Mouse (Mus musculus): ENCODE measurements around the gene Hoxb5. TPM values are rescaled to one million over a fixed set of nuclear protein-coding genes. Genes with fewer than 3 reads are reported as not detected.

The Hoxb5 gene
- total RNA-seq, 2 experiments from 2014 or later, result 0.45 to 0.62 TPM

GRCm38 (mm10) chr11:96348141-96348928 is 45.2 kb downstream of the Hoxb5 start:
- intact Hi-C loops (cut with DNase I), result no loop called here
- DNase-seq, result no peak

- intact Hi-C loops (cut with DNase I), result no loop called here
These were observed 45.9 kb downstream of the Hoxb5 start for GRCm38 (mm10) chr11:96348988-96349387.

GRCm38 (mm10) chr11:96349491-96350340 is 46.6 kb downstream of the Hoxb5 start:
- DNase-seq, result no peak
- intact Hi-C loops (cut with DNase I), result loop anchor here (5.0 to 10.0 kb wide), 2 partner anchors 58 to 165 kb away; no protein-coding TSS in a partner anchor

More at GRCm38 (mm10) chr11:96348988-96349387, 45.9 kb downstream of the Hoxb5 start:
- no peak for DNase-seq

- intact Hi-C loops (cut with DNase I), result loop anchor here (5.0 to 10.0 kb wide), 2 partner anchors 57 to 165 kb away; no protein-coding TSS in a partner anchor
- DNase-seq, result no peak
These were observed 47.1 kb downstream of the Hoxb5 start, which contains the start of gene Hoxb2 for GRCm38 (mm10) chr11:96350341-96350624. TSS of gene Hoxb2 (plus strand) at chr11:96350525.

- intact Hi-C loops (cut with DNase I), result loop anchor here (5.0 to 10.0 kb wide), 2 partner anchors 57 to 166 kb away; no protein-coding TSS in a partner anchor
- DNase-seq, result no peak
These were observed 47.7 kb downstream of the Hoxb5 start for GRCm38 (mm10) chr11:96350791-96351190.

GRCm38 (mm10) chr11:96351312-96351711 is 48.2 kb downstream of the Hoxb5 start:
- intact Hi-C loops (cut with DNase I), result loop anchor here (5.0 to 10.0 kb wide), 2 partner anchors 56 to 167 kb away; no protein-coding TSS in a partner anchor
- DNase-seq, result no peak

- no peak for DNase-seq
- intact Hi-C loops (cut with DNase I), result loop anchor here (2.0 to 10.0 kb wide), 3 partner anchors 37 to 167 kb away; no protein-coding TSS in a partner anchor
These were observed 48.7 kb downstream of the Hoxb5 start for GRCm38 (mm10) chr11:96351831-96352230.

GRCm38 (mm10) chr11:96352691-96353521 is 49.8 kb downstream of the Hoxb5 start:
- peak; percentile 52 to 53 for DNase-seq
- intact Hi-C loops (cut with DNase I), result loop anchor here (2.0 to 10.0 kb wide), 3 partner anchors 38 to 168 kb away; no protein-coding TSS in a partner anchor

- DNase-seq, result no peak
- intact Hi-C loops (cut with DNase I), result loop anchor here (2.0 to 10.0 kb wide), 3 partner anchors 39 to 169 kb away; no protein-coding TSS in a partner anchor
These were observed 50.3 kb downstream of the Hoxb5 start for GRCm38 (mm10) chr11:96353522-96353841.

- DNase-seq, result no peak
- intact Hi-C loops (cut with DNase I), result loop anchor here (2.0 to 10.0 kb wide), 3 partner anchors 39 to 169 kb away; no protein-coding TSS in a partner anchor
These were observed 50.8 kb downstream of the Hoxb5 start for GRCm38 (mm10) chr11:96353939-96354338.

- intact Hi-C loops (cut with DNase I), result loop anchor here (5.0 to 10.0 kb wide), 2 partner anchors 53 to 170 kb away; no protein-coding TSS in a partner anchor
- peak in 1 of 2 experiments; percentile 35 for DNase-seq
These were observed 51.2 kb downstream of the Hoxb5 start for GRCm38 (mm10) chr11:96354376-96354775.

- DNase-seq, result no peak
- intact Hi-C loops (cut with DNase I), result loop anchor here (5.0 to 10.0 kb wide), 2 partner anchors 52 to 170 kb away; no protein-coding TSS in a partner anchor
These were observed 51.7 kb downstream of the Hoxb5 start for GRCm38 (mm10) chr11:96354801-96355311.

Small RNAs within 50 kb of the gene (microRNA-seq; reads per million reads assigned to microRNA genes)
- gene Mir10a (1,905 to 2,262 reads per million in 2 experiments), gene Mir196a-1 (0 reads per million in 2 experiments)

Other genes starting within 250 kb of the Hoxb5 start
- gene Ube2z, start 237.9 kb upstream of the Hoxb5 start, total RNA-seq (2021), result 10 to 100 TPM; 41.6 to 46.4 TPM
- gene Atp5g1, start 227.7 kb upstream of the Hoxb5 start, total RNA-seq (2021), result 1,000 to 10,000 TPM; 2,962 to 2,967 TPM
- not detected for gene Calcoco2, start 191.4 kb upstream of the Hoxb5 start, total RNA-seq (2021)
- gene Ttll6, start 169.6 kb upstream of the Hoxb5 start, total RNA-seq (2021), result not detected
- not detected for gene Hoxb13, start 109.0 kb upstream of the Hoxb5 start, total RNA-seq (2021)
- gene Hoxb9, start 31.9 kb upstream of the Hoxb5 start, total RNA-seq (2021), result not detected
- not detected for gene Hoxb8, start 21.4 kb upstream of the Hoxb5 start, total RNA-seq (2021)
- not detected for gene Hoxb7, start 16.7 kb upstream of the Hoxb5 start, total RNA-seq (2021)
- not detected for gene Hoxb6, start 10.9 kb upstream of the Hoxb5 start, total RNA-seq (2021)
- gene Hoxb4, start 14.9 kb downstream of the Hoxb5 start, total RNA-seq (2021), result 1 to 10 TPM; 1.1 TPM
- gene Hoxb3, start 20.0 kb downstream of the Hoxb5 start, total RNA-seq (2021), result 1 to 10 TPM; 1.1 TPM
- 1 to 10 TPM; 1.6 to 1.7 TPM for gene Hoxb2, start 47.2 kb downstream of the Hoxb5 start, total RNA-seq (2021)
- not detected for gene Hoxb1, start 62.4 kb downstream of the Hoxb5 start, total RNA-seq (2021)
- gene Skap1, start 161.3 kb downstream of the Hoxb5 start, total RNA-seq (2021), result under 1 TPM; 0.47 to 0.91 TPM